Mouse (Mus musculus) urinary bladder, adult 2 months (tissue): ENCODE data around the gene Tmem182. TPM values are rescaled to one million over a fixed set of nuclear protein-coding genes. Genes with fewer than 3 reads are reported as not detected.

Experiments
- DNase-seq: peaks from one replicate; pipeline ENCODE4 v3.0.0; 2022; ENCODE audit warnings: low spot score
- polyA plus RNA-seq: library from polyadenylated mRNA; depleted of rRNA; stranded (reverse); fragments of >200 nt; gene quantifications from 2 replicates; pipeline ENCODE4 v1.2.3, GENCODE M21; 2012; rRNA removed

The Tmem182 gene
- 0.93 and 1.0 TPM in 2 replicates for polyA plus RNA-seq

GRCm38 (mm10) chr1:40805351-40805750, at the start of gene Tmem182:
Gene Tmem182, plus strand, starts transcription at chr1:40805601.
- no peak for DNase-seq

GRCm38 (mm10) chr1:40759751-40760445, 45.5 kb upstream of the Tmem182 start:
- DNase-seq, result no peak

GRCm38 (mm10) chr1:40764042-40764441, 41.4 kb upstream of the Tmem182 start:
- DNase-seq, result no peak

- DNase-seq, result no peak
Observed at GRCm38 (mm10) chr1:40764701-40765275, 40.6 kb upstream of the Tmem182 start.

GRCm38 (mm10) chr1:40765521-40765920, 39.9 kb upstream of the Tmem182 start:
- DNase-seq, result no peak

GRCm38 (mm10) chr1:40767588-40767987, 37.8 kb upstream of the Tmem182 start:
- DNase-seq, result no peak

GRCm38 (mm10) chr1:40768606-40769005, 36.8 kb upstream of the Tmem182 start:
- no peak for DNase-seq

GRCm38 (mm10) chr1:40769331-40769894, 36.0 kb upstream of the Tmem182 start:
- DNase-seq, result no peak

GRCm38 (mm10) chr1:40771196-40771970, 34.0 kb upstream of the Tmem182 start:
- DNase-seq, result no peak

GRCm38 (mm10) chr1:40773234-40773633, 32.2 kb upstream of the Tmem182 start:
- no peak for DNase-seq

GRCm38 (mm10) chr1:40774040-40774439, 31.4 kb upstream of the Tmem182 start:
- no peak for DNase-seq

GRCm38 (mm10) chr1:40776102-40776501, 29.3 kb upstream of the Tmem182 start:
- no peak for DNase-seq

- no peak for DNase-seq
Observed at GRCm38 (mm10) chr1:40776763-40777162, 28.6 kb upstream of the Tmem182 start.

GRCm38 (mm10) chr1:40783450-40783849, 22.0 kb upstream of the Tmem182 start:
- DNase-seq, result no peak

- DNase-seq, result no peak
Observed at GRCm38 (mm10) chr1:40784306-40784705, 21.1 kb upstream of the Tmem182 start.

- DNase-seq, result no peak
Observed at GRCm38 (mm10) chr1:40785876-40786445, 19.4 kb upstream of the Tmem182 start.

- no peak for DNase-seq
Observed at GRCm38 (mm10) chr1:40788956-40789355, 16.4 kb upstream of the Tmem182 start.

GRCm38 (mm10) chr1:40789666-40790233, 15.7 kb upstream of the Tmem182 start:
- DNase-seq, result no peak

GRCm38 (mm10) chr1:40790324-40791141, 14.9 kb upstream of the Tmem182 start, which contains the start of gene Mfsd9:
Gene Mfsd9, minus strand, starts transcription at chr1:40790687.
- peak; percentile 82 for DNase-seq

- no peak for DNase-seq
Observed at GRCm38 (mm10) chr1:40795508-40795907, 9.9 kb upstream of the Tmem182 start.

- no peak for DNase-seq
Observed at GRCm38 (mm10) chr1:40797348-40797747, 8.1 kb upstream of the Tmem182 start.
